Mouse (Mus musculus): ENCODE measurements around the gene Kctd18.
A peak's percentile ranks its signal among the peaks of the same experiment; 100 is the strongest.
"Not testable (repeated sequence)": the region's sequence is repeated elsewhere in the genome, so short reads cannot be mapped to it uniquely, and the experiment has no call there.

Kctd18 gene

GRCm38 (mm10) chr1:58018856-58019255 lies at the start of gene Kctd18:
TSS of gene Kctd18 (minus strand) at chr1:58018956.
- no peak for ATAC-seq (ENCODE audit: insufficient number of reproducible peaks, low FRiP score, low TSS enrichment)

DNA sequence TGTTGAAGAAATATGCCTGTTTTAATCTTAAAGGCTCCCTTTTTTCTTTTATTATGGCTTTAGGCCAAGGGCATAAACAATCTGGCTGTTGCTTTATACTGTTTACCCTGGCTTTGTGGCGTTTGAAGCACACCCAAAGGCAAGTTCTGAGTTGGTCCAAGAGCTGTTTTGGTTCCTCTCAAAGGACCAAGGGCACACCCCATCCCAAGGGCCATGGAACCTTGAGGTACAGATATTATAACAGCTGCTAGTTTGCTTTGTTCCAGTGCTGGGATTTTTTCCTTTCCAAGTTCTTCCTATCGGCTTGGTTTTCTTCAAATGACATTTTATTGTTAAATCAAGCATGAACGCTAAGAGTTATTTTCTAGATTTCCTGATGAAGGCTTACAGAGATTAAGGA lies 46.9 kb upstream of the Kctd18 start:
- no peak for ATAC-seq (ENCODE audit: insufficient number of reproducible peaks, low FRiP score, low TSS enrichment)

DNA sequence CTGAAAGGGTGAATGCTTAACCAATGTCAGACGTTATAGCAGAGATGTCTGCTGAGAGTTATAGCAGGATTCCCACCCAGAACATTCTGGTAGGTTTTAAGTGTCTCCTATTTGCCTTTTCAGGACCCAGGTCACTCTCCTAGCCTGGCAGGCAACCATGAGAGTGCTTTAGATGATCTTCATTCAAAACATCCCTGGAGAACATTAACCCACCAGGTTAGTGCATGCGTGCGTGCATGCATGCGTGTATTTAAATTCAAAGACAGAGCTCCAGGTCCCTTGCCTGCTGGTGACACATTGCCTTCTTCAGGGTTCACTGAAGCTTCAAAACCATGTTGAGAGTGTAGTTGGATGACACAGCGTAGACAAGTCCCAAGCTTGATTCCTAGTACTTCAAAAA lies 46.4 kb upstream of the Kctd18 start:
- no peak for ATAC-seq (ENCODE audit: insufficient number of reproducible peaks, low FRiP score, low TSS enrichment)

- ATAC-seq (ENCODE audit: insufficient number of reproducible peaks, low FRiP score, low TSS enrichment), result no peak
Measured at GRCm38 (mm10) chr1:58062131-58062530, 43.4 kb upstream of the Kctd18 start.

DNA sequence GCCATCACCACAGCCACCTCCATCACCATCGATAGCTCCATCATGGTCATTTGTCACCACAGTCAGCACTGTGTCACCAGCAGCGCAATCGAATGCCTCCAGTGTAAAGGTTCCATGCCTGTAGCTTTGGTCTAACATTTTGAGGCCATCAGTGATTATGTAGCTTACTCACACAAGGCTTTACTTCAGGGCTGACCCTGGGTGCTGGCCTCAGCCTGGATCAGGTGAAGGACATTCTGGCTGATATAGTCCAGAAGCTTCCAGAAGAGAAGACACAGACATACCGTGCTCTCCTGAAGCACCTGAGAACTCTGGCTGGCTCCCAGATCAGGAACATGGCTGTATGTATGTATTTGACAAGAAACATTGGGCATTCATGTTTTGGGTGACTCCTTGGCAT lies 40.1 kb upstream of the Kctd18 start:
- no peak for ATAC-seq (ENCODE audit: insufficient number of reproducible peaks, low FRiP score, low TSS enrichment)

DNA sequence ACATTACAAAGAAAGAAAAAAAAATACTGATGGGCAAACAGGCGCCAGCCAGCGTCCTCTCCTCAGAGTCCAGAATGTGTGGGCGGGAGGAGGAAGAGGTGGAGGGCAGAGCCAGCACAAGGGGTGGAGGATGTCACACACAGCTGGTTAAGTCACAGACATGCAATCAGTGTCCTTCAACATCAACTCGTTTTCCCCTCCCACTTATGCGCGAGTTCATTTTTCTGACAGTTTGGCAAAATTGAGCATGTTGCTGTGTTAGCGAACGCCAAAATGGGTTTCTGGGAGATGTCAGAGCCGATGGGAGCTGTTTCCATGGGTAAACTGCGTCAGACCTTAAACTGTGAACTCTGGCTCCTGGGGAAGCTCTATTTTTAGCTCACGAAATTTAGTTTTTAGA lies 38.2 kb upstream of the Kctd18 start:
- ATAC-seq (ENCODE audit: insufficient number of reproducible peaks, low FRiP score, low TSS enrichment), result no peak

- ATAC-seq (ENCODE audit: insufficient number of reproducible peaks, low FRiP score, low TSS enrichment), result no peak
Measured at GRCm38 (mm10) chr1:58056074-58056807, 37.5 kb upstream of the Kctd18 start.

DNA sequence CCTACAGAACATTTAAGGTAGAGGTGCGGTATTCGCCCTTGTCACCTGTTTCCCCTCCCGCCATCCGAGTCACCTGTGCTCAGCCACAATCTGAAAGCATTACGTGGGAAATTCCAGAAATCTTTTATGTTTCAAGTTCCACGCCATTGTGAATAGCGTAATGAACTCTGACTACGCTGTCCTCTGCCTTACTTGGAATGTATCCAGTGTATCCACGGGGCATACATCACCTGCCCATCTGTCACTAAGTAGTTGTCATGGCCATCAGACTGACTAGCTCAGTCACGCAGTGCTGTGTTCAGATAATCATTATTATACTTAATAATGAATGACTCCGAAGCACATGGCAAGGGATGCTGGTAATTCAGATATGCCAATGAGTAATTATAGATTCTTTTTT lies 36.8 kb upstream of the Kctd18 start:
- no peak for ATAC-seq (ENCODE audit: insufficient number of reproducible peaks, low FRiP score, low TSS enrichment)

- no peak for ATAC-seq (ENCODE audit: insufficient number of reproducible peaks, low FRiP score, low TSS enrichment)
Measured at GRCm38 (mm10) chr1:58049126-58049525, 30.4 kb upstream of the Kctd18 start.

GRCm38 (mm10) chr1:58046721-58047290 lies 28.1 kb upstream of the Kctd18 start:
- no peak for ATAC-seq (ENCODE audit: insufficient number of reproducible peaks, low FRiP score, low TSS enrichment)

- ATAC-seq (ENCODE audit: insufficient number of reproducible peaks, low FRiP score, low TSS enrichment), result peak; percentile 91
Measured at GRCm38 (mm10) chr1:58045546-58045945, 26.8 kb upstream of the Kctd18 start.

GRCm38 (mm10) chr1:58045076-58045475 lies 26.3 kb upstream of the Kctd18 start:
- 0 out of 2 replicates have a peak, but pooled peaks have one; percentile 6 for ATAC-seq (ENCODE audit: insufficient number of reproducible peaks, low FRiP score, low TSS enrichment)

DNA sequence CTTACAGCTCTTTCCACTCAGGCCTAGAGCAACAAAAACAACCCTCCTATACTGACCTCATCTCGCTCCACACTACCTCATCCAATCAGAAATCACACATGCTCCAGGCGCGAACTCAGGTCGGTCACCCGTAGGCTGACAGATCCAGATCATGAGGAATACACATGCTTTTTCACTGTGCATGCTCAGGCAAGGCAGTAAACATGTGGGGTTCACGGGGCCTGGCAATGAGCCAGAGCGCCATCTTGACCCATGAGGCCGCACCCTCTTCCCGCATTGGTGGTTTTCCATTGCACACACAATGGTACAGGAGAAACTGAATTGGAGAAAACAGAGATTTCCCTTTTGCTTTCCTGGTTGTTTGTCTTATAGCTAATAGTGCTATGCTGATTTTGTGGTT lies 18.6 kb upstream of the Kctd18 start:
- ATAC-seq (ENCODE audit: insufficient number of reproducible peaks, low FRiP score, low TSS enrichment), result not testable (repeated sequence)

DNA sequence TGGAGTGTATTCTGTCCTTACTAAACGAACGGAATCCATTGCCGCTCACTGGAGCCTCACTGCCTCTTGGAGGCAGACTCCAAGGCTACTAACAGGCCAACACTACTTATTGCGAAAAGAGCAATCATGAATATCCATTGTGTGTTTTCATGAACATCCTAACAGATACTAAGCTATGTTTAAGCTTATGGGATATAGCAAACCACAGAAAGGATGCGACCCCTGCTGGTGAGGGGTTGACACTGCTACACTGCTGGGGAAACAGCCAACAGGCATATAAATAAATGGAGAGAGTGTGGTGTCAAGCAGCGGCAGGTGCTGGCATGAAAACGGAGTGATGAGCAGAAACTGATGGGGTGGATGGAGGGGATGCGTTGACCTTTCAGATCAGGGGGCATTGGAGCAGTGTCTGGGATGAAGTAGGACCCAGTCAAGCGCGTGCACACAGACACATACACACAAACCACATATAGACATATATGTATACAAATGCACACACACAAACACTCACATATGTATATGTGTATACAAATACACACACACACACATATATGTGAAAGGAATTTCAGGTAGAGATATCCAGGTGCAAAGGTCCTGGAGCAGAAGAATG lies 12.5 kb upstream of the Kctd18 start:
- 0 out of 2 replicates have a peak, but pooled peaks have one; percentile 36 for ATAC-seq (ENCODE audit: insufficient number of reproducible peaks, low FRiP score, low TSS enrichment)

- ATAC-seq (ENCODE audit: insufficient number of reproducible peaks, low FRiP score, low TSS enrichment), result peak; percentile 43; the same call in 1 of the 2 replicates
Measured at GRCm38 (mm10) chr1:58030156-58030871, 11.6 kb upstream of the Kctd18 start.

DNA sequence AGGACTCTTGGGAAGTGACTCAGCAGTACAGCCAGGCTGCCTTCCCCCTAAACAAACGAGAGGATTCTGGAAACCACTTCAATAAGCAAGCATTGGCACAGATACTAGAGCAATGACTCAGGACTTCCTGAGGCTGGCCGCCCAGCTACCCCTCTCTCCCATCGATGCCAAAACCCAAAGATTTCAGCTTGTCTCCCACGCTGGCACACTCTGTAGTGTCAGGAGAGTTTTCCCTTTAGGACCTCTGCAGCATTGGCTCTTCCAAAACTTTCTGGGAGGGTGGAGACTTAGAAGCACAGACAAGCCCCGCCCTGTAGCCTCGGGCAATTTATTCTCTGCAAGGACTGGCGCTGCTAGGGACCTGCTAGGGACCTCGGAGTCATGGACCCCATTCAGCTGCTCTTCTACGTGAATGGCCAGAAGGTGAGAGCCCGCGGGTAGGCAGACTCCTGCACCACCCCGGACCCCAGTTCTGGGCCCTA lies 10.9 kb upstream of the Kctd18 start, which contains the start of gene Aox1:
TSS of gene Aox1 (plus strand) at position 296 of the 482 bp plus-strand sequence.
- peak; percentile 63 for ATAC-seq (ENCODE audit: insufficient number of reproducible peaks, low FRiP score, low TSS enrichment)

DNA sequence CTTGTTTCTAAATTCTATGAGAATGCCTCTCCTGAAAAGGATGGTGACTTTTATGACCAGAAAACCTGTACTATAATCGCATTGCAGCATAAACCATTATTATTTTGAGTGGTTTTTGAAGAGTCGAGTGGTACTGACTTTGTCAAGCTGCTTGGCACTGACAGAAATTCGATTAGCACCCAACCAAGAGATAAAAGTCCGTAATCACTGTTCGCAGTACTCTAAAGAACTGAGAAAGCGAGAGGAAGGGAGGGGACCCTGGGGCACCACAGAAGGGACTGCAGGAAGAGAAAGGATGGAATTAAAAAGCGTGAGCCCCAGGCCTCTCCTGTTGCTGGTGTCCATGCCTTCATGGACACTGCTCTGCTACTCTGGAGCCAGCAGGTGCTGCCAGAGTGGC lies 9.0 kb upstream of the Kctd18 start:
- no peak for ATAC-seq (ENCODE audit: insufficient number of reproducible peaks, low FRiP score, low TSS enrichment)

GRCm38 (mm10) chr1:58006388-58006787 lies 12.4 kb downstream of the Kctd18 start:
- ATAC-seq (ENCODE audit: insufficient number of reproducible peaks, low FRiP score, low TSS enrichment), result not testable (repeated sequence)

DNA sequence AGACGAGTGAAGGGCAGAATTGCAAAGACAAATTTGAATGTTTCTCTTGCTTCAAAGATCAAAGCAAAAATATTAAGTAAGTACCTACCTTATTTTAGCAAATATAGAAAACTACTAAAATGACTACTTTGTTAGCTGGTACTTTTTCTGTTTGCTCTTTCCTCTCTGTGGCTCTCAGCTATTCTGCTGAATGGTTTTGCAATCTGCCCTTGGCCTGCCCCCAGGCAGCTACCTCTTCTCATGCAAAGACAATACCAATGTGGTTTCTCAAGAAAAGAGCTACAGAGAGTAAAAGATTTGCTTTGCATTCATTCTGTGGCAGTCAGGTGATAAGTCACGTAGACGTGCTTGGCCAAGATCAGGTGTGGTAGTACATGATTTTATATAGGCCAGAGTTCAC lies 20.6 kb downstream of the Kctd18 start:
- no peak for ATAC-seq (ENCODE audit: insufficient number of reproducible peaks, low FRiP score, low TSS enrichment)

GRCm38 (mm10) chr1:57996133-57996615 lies 22.6 kb downstream of the Kctd18 start:
- ATAC-seq (ENCODE audit: insufficient number of reproducible peaks, low FRiP score, low TSS enrichment), result no peak; the same call in 1 of the 2 replicates

Data from cerebellum, adult (tissue).